Mouse (Mus musculus) layer of hippocampus, postnatal 36 days (tissue): ENCODE results near the gene Cers4. TPM values are rescaled to one million over a fixed set of nuclear protein-coding genes. Genes with fewer than 3 reads are reported as not detected.

ENCODE experiments used
- DNase-seq, 2 experiments: peaks; one replicate each; pipeline ENCODE4 v3.0.0; 2022
- total RNA-seq, 2 experiments: library from RNA; stranded (reverse); gene quantifications; 2 replicates each; pipeline ENCODE4 v1.2.3; 2021

Gene Cers4
- total RNA-seq, result 10 to 100 TPM; 48.0 to 50.3 TPM

DNA sequence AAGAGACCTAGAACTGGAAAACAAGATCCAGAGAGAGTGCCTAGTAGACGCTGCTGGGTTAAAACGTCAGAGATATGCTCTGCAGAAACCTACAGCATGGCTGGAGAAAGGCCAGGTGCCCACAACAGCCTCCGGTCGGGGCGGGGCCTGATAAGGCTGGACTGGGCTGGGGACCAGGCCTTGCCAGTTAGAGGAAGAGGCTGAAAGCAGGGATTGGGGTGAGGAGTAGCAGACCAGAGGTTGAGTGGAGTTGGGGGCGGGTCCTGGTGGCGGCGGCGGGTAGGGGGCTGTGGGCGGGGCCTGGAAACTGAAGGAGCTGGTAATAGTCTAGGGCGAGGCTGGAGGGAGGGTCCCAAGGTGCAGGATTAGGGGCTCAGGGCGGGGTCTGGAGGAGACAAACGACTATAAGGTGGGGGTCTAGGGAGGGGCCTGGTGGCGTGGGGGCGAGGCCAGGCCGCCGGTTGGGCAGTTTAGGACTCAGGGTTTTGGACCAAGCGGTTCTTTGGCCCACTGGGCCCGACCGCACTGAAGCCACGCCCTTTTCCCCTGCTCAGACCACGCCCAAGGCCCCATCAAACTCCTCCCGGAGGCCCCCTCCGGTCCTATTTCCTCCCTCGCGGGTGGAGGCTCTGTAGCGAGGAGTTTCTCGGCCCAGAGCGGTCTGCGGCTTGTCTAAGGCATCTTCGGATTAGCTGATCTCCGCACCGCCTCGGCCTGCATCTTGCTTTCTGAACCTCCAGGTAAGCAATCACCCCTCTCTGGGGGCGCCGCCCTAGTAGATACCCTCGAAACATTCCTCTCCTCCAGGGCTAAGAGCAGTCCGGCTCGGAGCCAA is at the start of gene Cers4:
Cers4 (plus strand) TSS at position 176 of the 835 bp plus-strand sequence.
- peak; percentile 41 to 82 for DNase-seq

DNA sequence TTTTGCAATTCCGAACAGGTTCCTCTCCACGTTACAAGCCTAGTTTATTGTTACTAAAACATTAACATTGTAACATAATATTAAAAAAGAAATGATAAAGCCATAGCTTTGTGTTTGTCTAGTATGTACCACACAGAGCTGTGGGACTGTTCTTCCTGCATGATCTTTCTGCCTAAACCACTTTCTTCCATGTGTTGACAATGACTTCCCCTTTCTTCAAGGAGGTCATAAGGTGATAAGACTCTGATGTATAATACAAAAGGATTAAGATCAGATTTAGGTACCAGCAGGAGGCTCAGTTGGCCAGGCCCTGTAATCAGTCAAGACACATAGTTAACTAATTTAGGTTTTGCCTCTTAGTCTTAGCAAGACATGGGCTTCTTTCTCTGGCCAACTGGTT is 34.7 kb upstream of the Cers4 start:
- no peak for DNase-seq

DNA sequence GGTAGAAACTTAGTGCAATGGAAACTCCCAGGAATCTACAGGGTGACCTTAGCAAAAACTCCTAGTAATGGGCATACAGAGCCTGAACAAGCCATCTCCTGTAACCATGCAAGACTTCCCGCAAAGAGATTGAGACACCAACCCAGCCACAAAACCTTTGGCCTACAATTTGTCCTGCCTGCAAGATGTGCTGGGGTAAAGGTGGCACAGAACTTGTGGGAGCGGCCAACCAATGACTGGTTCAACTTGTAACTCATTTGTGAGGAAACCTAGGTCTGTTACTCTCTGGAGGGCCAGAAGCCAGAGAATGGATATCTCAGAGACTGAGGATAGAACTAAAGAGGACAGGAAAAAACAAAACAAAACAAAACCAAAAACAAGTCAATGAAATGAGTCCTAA is 29.8 kb upstream of the Cers4 start:
- DNase-seq, result no peak

DNA sequence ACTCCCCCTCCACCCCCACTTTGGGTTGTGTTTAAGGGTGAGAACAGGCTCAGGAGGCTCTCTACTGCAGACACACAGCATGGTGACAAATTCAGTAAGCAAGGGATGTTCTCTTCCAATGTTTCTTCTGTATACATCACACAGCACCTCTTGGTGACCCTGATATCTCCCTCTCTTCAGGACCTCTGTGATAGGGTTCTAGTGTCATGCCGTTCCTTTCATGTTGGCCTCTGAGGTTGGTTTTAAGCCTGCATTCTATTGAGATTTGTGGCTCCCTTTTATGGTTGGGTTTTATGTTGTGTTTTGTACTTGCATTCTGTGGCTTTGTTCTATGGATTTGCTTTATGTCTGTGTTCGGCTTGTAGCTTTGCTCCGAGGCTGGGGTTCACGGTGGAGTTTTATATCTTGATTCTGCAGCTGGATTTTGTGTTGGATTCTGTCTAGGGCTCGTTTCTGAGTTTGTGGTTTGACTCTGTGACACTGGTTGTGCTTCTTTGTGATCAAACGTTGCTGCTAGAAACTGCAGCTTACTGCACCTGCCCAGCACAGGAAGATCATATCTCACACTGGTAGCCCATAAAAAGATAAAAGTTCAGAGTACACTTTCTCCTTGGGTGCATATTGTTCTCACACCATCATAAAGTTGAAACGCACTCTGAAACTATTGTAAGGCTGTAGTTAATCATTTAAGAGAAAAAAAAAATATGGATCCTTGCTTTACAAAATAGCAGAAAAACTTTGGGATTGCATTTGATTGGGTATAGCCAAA is 18.2 kb upstream of the Cers4 start:
- no peak for DNase-seq

DNA sequence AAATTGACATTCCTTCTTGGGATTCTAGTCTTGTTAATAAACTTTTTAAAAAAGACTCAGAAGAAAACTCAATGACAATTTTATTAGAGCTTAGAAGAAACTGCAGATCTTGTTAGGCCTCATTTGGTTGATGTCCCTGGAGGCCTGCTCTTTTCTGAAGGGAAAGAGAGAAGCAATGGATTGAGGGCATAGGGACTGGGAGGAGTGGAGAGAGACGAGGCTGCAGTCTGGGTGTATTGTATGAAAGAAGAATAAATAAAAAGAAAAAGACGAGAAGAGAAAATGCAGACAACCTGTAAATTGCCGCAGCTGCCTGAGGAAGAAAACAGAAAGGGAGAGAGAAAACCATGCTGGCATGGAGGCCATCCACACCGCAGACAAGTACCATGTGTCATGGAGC is 11.7 kb upstream of the Cers4 start:
- no peak for DNase-seq

DNA sequence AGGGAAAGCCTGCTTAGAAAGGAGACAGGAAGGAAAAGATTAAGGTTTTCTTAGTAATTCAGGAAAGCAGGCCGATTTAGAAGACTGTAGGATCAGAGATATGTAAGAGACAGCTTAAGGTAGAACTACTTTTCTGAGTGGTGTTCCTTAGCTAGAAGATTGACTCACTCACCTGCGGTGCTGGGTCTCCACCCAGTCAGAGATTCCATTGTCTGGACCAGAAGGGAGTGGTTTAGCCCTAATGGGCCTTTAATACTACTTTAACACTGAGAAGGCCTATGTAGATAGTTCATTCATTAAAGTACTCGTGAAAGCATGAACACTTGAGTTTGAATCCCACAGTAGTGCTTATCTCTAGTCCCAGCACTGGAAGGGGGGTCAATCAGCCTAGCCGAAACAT is 11.2 kb upstream of the Cers4 start:
- no peak for DNase-seq

DNA sequence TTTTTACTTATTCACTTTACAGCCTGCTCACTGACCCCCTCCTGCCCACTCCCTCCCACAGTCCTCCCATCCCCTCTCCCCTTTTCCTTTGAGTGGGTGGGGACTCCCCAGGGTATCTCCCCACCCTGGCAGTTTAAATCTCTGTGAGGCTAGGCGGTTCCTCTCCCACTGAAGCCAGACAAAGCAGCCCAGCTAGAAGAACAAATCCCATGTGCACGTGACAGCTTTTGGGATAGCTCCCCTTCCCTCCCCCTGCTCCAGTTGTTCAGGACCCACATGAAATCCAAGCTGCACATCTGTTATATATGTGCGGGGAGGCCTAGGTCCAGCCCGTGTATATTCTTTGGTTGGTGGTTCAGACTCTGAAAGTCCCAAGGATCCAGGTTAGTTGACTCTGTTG is 10.3 kb upstream of the Cers4 start:
- DNase-seq, result no peak

DNA sequence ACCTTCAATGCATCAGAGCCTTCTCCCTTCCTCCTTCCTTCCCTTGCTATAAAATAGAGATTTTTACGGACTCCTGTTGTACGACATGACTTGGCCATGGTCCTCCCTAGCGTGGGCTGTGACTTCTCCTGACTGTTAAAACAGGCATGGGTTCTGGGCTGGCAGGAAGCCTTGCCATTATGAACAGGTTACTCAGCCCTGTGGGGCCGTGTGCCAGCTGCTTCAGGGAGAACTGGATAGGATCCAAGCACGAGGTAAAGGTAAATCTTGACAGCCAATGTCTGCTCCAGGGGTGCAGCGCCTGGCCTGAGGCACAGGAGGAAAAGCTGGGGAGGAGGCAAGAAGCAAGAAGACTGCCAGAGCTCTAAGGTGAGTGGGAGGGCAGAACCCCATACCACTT is 9.5 kb upstream of the Cers4 start:
- DNase-seq, result no peak

DNA sequence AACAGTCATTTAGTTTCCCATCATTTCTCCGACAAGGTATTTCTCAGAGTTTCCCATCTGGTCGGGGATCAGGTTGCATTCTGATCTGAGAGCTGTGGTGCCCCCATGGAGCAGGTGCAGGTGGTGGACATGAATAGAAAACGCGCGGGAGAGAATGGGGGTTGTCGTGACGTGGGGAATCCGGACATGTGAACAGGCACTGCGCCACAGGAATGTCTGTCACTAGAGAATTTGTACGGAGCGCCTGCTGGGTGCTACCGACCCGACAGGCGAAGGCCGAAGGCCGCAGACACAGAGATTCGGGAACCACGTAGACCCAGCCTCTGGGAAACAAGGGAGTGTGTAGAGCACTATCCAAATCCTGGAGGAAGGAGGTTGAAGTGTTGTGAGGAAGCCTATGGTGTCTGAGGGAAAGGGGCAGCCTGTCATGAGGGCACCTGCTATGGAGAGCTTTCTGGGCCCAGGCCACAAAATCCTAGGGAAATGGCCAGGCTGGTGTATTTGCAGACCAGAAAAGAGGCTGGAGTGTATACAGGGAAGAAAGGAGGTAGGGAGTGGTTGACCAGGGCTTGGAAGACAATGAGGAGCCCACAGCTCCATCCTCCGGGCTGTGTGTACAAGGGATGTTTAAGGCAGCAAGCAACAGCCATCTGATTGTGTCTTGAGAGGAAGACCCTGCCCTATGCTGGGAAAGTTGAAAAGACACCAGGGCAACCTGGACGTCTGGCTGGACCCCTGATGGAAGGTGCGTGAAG is 1.0 kb downstream of the Cers4 start:
- peak; percentile 64 to 75 for DNase-seq

DNA sequence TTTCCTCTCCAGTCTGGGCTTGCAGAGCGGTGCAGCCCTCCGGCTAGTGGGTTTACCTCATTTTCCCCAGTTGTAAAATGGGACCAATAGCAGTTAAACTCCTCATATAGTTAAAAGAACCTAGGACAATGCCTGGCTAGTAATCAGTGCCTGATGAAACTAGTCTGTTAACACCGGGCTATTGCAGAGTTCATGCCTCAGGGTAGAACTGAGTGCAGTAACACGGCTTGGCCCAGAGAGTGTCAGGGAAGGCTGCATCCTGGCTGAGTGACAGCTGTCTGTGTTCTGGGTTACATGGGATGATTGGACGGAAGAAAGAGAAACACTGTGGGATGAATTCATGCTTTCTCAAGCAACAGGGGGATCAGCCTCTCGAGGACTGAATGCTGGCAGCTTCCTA is 3.1 kb downstream of the Cers4 start:
- DNase-seq, result no peak

DNA sequence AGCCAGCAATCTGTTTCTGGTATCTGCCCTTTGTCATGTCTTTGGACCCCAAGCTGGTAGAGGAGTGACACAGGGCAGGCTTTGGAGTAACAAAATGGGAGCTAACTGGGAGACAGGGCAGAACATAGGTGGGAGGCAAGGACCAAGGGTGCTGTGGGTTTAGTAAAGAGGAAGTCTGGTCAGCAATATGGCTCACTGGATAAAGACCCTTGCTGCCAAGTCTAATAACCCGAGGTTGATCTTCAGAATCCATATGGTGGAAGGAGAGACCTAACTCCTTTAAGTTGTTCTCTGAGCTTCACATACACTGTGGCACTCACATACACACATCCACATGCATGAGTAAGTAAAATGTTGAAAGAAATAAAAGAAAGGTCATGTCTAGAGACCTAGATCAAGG is 4.8 kb downstream of the Cers4 start:
- DNase-seq, result no peak

DNA sequence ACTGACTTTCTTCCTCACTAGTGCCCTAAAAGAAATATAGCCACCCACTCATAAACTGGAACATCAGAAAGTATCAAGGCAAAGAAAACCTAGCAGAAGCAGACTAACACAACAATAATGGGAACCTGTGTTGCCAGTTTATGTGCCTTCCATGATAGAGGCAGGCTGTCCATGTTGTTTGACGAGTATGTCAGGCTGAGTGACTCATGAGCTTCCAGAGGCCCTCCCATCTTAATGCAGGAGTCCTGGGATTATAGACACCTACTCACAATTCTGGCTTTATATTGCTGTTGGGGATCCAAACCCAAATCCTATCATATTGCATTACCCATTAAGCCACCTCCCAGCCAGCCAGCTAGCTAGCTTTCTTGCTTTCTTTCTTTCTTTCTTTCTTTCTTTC is 12.5 kb downstream of the Cers4 start:
- DNase-seq, result no peak

DNA sequence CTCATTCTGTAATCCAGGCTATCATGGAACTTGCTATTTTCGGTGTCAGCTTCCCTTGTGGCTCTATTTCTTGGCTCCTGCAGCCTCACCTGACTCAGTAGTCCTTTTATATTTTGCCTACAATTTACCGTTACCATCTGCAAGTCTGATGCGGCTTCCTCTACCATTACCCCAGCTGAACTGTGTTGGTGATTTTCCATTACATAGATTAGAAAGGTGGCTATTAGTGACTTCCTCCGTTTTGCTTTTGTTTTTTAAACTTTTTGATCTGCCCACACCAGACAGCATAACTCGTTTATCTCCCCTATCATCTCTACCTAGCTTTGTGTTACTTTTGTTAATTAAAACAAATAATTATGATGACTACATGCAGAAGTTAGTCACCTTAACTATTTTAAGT is 14.7 kb downstream of the Cers4 start:
- no peak for DNase-seq

DNA sequence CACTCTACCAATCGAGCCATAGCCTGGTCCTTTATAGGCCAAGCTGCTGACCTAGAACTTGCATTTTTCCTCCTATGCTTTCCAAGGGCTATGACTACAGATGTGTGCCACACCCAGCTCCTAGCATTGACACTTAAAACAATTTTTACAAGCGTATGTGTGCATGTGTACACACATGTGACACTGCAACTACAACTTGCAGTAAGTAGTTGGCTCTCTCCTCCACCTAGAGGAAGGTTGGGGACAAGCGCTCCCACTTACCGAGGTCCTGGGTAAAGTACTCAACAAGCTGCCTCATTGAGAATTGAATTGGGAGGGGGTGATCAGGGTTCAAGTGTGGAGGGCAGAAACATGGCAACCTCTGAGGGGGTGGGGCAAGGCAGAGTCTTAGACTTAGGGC is 18.0 kb downstream of the Cers4 start:
- no peak for DNase-seq

DNA sequence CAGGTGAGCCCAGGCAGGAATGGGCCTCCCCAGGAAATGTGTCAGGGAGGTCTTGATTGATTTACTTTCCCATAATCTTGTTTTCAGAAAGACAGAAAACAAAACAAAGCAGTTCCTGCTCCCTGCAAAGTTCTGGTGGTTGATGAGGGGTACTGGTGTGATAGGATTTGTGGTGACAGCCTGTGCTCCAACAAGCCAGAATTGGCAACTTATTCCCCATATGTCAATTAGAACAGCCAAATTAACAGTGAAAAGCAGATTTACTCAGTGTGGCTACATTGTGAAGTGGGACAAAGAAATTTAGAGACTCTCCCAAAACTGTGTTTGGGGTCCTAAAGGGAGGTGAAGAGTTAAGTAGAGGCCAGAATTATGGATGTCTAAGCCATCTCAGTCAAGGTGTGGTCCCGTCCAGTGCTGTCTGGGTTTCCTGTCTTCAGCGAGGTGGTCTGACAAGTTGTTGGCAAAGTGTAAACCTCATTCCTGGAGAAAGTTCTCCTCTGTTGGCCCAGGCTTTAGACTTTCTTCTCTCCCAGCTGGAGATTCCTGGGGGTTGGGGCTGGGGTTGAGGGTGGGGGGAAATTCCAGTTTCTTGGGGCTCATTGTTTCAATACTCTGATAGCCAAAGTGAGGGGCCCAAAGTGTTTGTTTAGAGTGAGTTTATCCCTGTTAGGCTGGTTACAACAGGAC is 18.7 kb downstream of the Cers4 start:
- no peak for DNase-seq

DNA sequence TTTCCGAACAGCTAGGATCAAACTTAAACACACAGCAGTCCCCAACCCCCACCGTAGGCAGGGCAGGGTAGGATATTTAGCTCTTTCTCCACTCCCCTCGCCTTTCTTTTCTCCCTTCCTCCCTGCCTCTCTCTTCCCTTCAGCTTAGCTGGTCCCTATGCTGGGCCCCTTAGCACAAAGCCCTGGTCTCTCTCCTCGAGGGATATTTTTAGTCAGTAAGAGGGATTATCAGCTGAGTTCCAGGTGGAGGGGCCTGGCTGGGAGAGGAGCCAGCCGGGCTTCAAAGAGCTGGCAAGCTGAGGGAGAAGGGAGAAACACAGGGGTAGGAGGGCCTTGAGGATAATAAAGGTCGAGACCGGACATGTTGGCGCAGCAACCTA is 19.3 kb downstream of the Cers4 start:
- DNase-seq, result no peak

DNA sequence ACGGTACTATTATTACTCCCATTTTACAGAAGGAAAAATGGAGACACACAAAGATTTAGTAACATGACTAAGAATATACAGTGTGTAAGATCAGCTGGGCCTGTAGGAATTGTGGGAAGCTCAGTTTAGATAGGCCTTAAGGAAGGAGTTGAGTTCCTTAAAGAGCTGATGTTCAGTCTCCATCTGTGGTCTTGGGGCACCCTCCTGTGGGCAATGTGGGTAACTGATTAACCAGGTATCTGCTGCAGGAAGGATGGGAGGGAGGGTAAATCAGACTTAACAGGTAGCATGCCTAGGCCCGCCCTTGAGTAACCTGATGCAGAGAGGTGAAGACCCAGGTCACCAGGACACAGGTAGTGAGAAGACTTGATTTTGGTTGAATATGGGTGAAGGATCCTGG is 23.3 kb downstream of the Cers4 start:
- DNase-seq, result peak in 1 of 2 experiments; percentile 23

DNA sequence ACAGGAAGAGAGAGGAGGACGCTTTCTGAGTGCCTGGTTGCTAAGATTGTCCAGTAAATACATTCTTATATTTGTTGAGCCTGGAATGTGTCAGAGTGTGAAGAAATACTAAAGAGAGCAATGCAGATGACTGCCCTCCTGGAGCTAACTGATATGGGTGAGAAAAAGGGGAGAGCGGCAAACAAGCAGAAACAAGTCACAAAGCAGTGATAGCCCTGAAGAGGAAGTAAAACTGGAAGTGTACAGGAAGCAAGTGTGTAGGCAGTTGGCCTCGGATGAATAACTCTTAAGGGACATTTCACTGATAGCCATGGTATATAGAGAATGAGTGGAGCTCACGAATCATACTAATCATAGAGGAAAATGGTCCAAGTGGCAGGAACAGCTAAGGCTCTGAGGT is 28.6 kb downstream of the Cers4 start:
- no peak for DNase-seq

DNA sequence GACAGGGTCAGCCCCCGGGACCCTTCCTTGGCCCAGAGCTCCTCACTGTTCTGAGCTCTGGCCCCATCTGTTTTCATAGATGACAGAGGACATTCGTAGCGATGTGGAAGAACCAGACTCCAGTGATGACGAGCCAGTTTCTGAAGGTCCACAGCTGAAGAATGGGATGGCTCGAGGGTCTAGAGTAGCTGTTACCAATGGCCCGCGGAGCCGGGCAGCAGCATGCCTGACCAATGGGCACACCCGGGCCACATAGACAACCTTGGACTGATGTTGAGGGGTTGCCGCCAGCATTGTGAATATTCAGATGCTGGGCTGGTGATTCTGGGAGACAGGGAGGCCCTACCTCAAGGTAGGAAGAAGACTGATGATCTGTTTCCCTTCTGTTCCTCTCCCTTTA is 30.7 kb downstream of the Cers4 start:
- DNase-seq, result no peak
